Mouse (Mus musculus) bone marrow, adult 2 months (tissue): ENCODE measurements around the gene Lpar5. TPM values are rescaled to one million over a fixed set of nuclear protein-coding genes. Genes with fewer than 3 reads are reported as not detected.
"Not testable (repeated sequence)": the region's sequence is repeated elsewhere in the genome, so short reads cannot be mapped to it uniquely, and the experiment has no call there.

Experiments used
- H3K27ac ChIP-seq: fragments of 200-500 bp; 2 replicates; pipeline ENCODE4 v1.5.1; 2012; ENCODE audit warnings: low read depth, mild to moderate bottlenecking, control low read depth, inconsistent platforms, low read length; ENCODE audit not compliant: control insufficient read depth, poor library complexity, insufficient read depth
- H3K4me1 ChIP-seq: fragments of 200-500 bp; 2 replicates; pipeline ENCODE4 v1.6.1; 2011; ENCODE audit warnings: low read length; ENCODE audit not compliant: control insufficient read depth, insufficient read depth
- H3K4me3 ChIP-seq: fragments of 200-500 bp; replicated peaks from 2 replicates; pipeline ENCODE3; 2011; ENCODE audit warnings: mild to moderate bottlenecking, low read depth, low read length, control low read depth; ENCODE audit not compliant: control insufficient read depth
- CTCF ChIP-seq: fragments of 200-500 bp; IDR thresholded peaks from 2 replicates; pipeline ENCODE4 v1.5.1; 2011; ENCODE audit warnings: low read length, control low read depth; ENCODE audit not compliant: control insufficient read depth, insufficient read depth
- POLR2A ChIP-seq: fragments of 200-500 bp; IDR thresholded peaks from 2 replicates; pipeline ENCODE4 v1.6.1; 2011; ENCODE audit warnings: low read depth, mild to moderate bottlenecking, control low read depth, low read length, borderline replicate concordance; ENCODE audit not compliant: control insufficient read depth
- WGBS: fragments of 180-500 bp; shearing (Covaris S2); methylation state at CpG from one replicate; pipeline ENCODE4 v1.1.7; 2018; 5-methylcytosine and 5-hydroxymethylcytosine counted together
- polyA plus RNA-seq: library from polyadenylated mRNA; stranded (reverse); fragments of >200 nt; gene quantifications from 2 replicates; pipeline ENCODE4 v1.2.4, GENCODE M21; 2011; ENCODE audit warnings: low replicate concordance; ENCODE audit not compliant: missing spikeins, insufficient read depth, insufficient read length

The Lpar5 gene
- polyA plus RNA-seq: not detected in 2 replicates

DNA sequence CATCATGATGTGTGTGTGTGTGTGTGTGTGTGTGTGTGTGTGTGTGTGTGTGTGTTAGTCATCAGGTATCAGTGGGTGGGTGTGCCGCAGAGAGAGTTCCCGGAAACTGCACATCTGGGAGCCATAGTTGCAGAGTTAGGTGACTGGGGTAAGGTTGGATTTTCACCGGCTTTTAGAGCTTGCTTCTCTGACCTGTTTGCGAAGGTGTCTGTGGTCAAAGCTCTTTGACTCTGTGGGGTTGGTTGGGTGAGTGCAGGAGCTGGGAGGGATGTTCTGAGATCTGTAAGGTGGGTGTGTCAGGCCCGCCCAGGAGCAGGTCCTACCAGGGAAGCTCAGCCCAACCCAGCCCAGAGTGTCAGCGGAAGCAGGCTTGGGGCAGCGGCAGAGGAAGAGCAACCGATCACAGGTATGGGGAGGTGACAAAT is at the start of gene Lpar5:
TSS of gene Lpar5 (plus strand) at position 350 of the 425 bp plus-strand sequence.
- TF ChIP-seq CTCF (no peak), POLR2A (no peak)
- WGBS: 75% methylated on average over 8 of the region's 8 CpGs
- Histone ChIP-seq H3K4me1 (peaks cover 7% of the 10 kb centered on the region), H3K4me3 (no peak within 1 kb of the TSS), H3K27ac (no peak within 1 kb of the TSS)

DNA sequence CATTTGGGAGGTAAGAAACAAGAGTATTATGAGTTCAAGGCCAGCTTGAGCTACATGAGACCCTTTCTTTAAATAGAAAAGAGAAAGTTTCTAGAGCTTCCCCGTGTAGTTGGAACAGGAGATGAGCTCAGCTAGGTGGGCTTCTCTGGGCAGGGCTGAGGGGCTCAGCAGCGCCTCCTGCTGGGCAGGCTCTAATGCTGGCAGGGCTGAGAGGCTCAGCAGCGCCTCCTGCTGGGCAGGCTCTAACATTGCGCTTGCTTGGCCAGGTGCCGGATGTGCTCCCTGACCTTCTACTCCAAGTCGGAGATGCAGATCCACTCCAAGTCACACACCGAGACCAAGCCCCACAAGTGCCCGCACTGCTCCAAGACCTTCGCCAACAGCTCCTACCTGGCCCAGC is 37.2 kb upstream of the Lpar5 start:
- WGBS: 52% methylated on average over 8 of the region's 9 CpGs
- TF ChIP-seq CTCF: peak; percentile 97
- H3K4me3 ChIP-seq, H3K27ac ChIP-seq, H3K4me1 ChIP-seq: not testable (repeated sequence)

DNA sequence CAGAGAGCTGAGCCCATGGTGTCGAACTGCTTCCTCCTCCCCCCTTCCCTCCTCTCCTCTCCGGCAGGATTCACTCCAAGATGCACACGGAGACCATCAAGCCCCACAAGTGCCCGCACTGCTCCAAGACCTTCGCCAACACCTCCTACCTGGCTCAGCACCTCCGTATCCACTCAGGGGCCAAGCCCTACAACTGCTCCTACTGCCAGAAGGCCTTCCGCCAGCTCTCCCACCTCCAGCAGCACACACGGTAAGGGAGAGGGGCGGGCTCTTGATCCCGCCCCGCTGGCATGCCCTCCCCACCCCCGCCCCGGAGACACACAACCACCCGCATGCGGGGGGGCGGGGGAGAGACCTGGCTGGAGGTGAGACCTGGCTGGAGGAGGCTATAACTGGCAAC is 36.1 kb upstream of the Lpar5 start:
- H3K4me3 ChIP-seq: no peak overlapping the region
- H3K27ac ChIP-seq: no peak overlapping the region
- no peaks in the 10 kb centered on the region for H3K4me1 ChIP-seq
- 89% methylated on average over 16 of the region's 16 CpGs for WGBS
- TF ChIP-seq POLR2A (no peak), CTCF (no peak)

DNA sequence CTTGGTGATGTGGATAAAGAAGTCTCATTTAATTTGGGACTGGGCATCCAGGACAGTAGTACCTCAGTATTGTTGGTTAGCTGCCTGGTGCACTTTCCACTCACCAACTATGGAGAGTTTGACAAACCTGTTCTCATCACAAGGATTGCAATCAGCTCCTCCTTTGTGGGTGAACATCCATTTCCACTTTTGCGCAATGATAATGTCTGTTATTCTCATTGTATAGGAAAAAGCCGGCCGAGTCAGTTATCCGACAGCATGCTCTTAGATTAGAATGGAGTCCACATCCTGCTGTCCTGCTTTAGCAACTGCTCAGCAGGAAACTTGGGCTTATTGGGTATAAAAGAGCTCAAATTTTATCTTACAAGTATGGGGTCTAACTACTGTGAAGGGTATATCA is 29.1 kb upstream of the Lpar5 start:
- H3K4me3 ChIP-seq: no peak overlapping the region
- H3K4me1 ChIP-seq: no peaks in the 10 kb centered on the region; the same call in 1 of the 2 replicates
- WGBS: 65% methylated on average over 4 of the region's 4 CpGs
- H3K27ac ChIP-seq: no peak overlapping the region
- TF ChIP-seq POLR2A (no peak), CTCF (no peak)

DNA sequence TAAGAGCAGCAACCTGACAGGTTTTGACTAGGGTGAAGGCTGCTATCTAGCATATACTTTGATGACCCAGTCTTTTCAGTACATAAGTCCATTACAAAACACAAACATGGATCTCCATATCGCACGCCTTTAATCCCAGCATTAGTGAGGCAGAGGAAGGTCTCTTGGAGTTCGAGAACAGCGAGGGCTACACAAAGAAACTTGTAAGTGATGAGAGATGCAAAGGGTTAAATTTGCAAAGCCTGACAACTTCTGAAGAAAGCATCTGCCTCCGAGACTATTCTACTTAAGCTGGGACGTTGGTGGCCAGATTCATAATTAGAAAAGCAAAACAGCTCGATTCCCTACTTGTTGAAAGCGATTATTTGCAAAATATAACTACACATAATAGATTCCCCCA is 28.6 kb upstream of the Lpar5 start:
- Histone ChIP-seq H3K4me3 (peak overlapping the region; percentile 58), H3K27ac (no peak overlapping the region), H3K4me1 (no peaks in the 10 kb centered on the region; the same call in 1 of the 2 replicates)
- TF ChIP-seq CTCF (no peak), POLR2A (no peak)
- 12% methylated on average over 8 of the region's 8 CpGs for WGBS

DNA sequence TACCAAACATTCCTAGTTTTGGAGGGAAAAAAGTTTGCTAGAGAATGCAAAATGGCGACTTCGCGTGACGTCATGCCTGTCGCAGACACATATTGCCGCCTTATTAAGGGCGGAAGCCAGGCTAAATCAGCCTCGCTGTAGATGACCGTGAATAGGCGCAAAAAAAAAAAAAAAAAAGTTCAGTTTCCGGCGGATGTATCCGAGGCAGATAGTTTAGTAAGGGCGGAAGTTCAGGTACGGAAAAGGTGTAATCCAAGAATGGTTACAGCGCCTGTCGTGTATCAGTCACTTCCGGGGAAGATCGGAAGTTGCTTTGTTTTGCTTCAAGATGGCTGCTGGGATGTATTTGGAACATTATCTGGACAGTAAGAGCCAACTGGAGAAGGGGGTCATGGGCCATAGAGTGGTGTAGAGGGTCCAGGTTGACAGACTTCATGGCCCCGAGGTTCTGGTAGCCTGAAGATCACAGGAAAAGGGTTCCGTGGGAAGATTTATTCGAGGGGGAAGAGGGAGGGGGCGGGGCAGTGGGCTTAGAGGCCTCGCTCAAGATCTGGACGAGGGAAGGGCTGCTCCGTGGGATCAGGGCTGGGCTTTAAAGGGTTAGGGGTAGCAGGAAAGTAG is 28.1 kb upstream of the Lpar5 start, which contains the start of gene Ing4:
TSS of gene Ing4 (plus strand) at position 228 of the 621 bp plus-strand sequence.
- WGBS: under 1% methylated on average over 26 of the region's 26 CpGs
- Histone ChIP-seq H3K4me1 (no peaks in the 10 kb centered on the region; the same call in 1 of the 2 replicates), H3K27ac (peak within 1 kb of the TSS; percentile 65), H3K4me3 (peak within 1 kb of the TSS; percentile 96)
- no peak; the same call in 1 of the 2 replicates for TF ChIP-seq CTCF
- no peak for TF ChIP-seq POLR2A

DNA sequence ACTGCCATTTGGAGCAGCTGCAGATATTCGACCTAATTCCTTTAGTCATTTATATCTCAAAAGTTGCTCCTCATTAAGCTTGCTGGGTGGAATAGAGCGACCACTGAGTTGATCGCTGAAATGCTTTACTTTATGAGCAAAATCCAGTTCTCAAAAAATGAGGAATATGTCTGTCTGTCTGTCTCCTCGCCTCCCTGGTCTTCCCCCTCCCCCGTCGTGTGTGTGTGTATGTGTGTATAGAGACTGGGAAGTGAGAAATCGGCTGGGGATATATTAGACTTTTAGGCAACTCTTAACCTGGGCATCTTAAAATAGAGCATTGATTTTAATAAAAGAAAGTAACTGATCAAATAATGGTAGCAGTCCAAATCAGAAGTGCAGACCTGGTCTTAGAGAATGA is 27.5 kb upstream of the Lpar5 start:
- Histone ChIP-seq H3K27ac (no peak overlapping the region), H3K4me1 (no peaks in the 10 kb centered on the region; the same call in 1 of the 2 replicates), H3K4me3 (peak overlapping the region; percentile 96)
- 1% methylated on average over 7 of the region's 7 CpGs for WGBS
- TF ChIP-seq CTCF: no peak
- no peak for TF ChIP-seq POLR2A

DNA sequence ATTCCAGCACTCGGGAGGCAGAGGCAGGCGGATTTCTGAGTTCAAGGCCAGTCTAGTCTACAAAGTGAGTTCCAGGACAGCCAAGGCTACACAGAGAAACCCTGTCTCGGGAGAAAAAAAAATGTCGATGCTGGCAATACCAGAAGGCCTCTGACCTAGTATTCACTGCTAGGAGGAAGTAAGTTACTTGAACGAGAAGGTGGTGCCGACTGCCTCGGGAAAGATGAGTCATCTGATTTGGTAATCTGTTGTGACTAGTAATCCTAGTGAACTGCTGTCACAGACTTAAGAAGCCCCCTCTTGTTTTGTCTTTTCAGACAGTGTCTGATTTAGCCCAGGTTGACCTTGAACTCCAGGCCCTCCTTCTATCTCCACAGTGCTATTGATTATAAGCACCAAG is 26.7 kb upstream of the Lpar5 start:
- no peak overlapping the region for H3K4me3 ChIP-seq

DNA sequence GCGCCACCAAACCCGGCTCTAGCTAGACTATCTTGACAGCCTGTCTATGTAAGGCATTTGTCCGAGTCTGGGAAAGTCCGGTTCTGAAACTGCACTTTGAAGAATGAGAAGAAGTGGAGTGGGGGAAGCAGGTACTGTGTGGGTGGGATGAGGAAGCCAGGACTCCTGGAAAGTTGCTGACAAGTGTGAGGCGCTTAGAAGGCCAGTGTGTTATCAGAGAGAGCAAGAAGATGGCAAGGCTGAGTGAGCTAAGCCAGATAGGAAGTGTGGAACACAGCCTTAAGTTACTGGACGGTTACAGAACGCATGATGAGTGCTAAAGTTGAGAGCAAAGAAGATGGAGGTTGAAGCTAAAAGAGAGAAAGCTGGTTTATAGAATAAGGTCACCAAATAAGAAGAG is 25.6 kb upstream of the Lpar5 start:
- no peak for TF ChIP-seq POLR2A
- no peak for TF ChIP-seq CTCF
- Histone ChIP-seq H3K4me1 (no peaks in the 10 kb centered on the region; the same call in 1 of the 2 replicates), H3K27ac (no peak overlapping the region), H3K4me3 (no peak overlapping the region)
- WGBS: 86% methylated on average over 7 of the region's 7 CpGs

More for the DNA sequence above, 26.7 kb upstream of the Lpar5 start:
- 26% methylated on average over 7 of the region's 7 CpGs for WGBS
- Histone ChIP-seq H3K27ac (peak overlapping the region; percentile 56), H3K4me1 (no peaks in the 10 kb centered on the region; the same call in 1 of the 2 replicates)
- TF ChIP-seq POLR2A: no peak
- no peak for TF ChIP-seq CTCF

DNA sequence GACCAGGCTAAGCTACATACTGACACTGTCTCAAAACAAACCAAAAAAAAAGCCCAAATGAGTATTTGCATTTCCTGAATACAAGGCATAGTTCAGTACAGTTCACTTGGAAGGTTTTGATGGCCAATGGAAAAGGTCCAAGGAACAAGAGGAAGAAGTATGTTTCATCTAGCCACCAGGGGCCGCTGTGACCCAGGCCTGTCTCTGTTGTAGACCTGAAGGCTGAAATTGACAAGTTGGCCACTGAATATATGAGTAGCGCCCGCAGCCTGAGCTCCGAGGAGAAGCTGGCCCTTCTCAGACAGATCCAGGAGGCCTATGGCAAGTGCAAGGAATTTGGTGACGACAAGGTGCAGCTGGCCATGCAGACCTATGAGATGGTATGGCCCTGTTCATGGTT is 21.0 kb upstream of the Lpar5 start:
- Histone ChIP-seq H3K27ac (no peak overlapping the region), H3K4me1 (no peaks in the 10 kb centered on the region), H3K4me3 (no peak overlapping the region)
- TF ChIP-seq CTCF (peak; percentile 88), POLR2A (no peak)
- 30% methylated on average over 5 of the region's 5 CpGs for WGBS
